Mouse (Mus musculus) gastrocnemius, postnatal 10 days (tissue): ENCODE results near the gene Anapc7. TPM values are rescaled to one million over a fixed set of nuclear protein-coding genes. Genes with fewer than 3 reads are reported as not detected.

Experiments used
- DNase-seq: peaks from one replicate; pipeline ENCODE4 v3.0.0; 2021; ENCODE audit warnings: mixed read lengths
- long read RNA-seq, 2 experiments: library from polyadenylated mRNA; stranded (forward); transcript quantifications; one replicate each; pipeline ENCODE4 v2.0.0; 2021
- total RNA-seq, 2 experiments: library from RNA; stranded (reverse); gene quantifications; 2 replicates each; pipeline ENCODE4 v1.2.3; 2021

The Anapc7 gene
- total RNA-seq, result 10 to 100 TPM; 21.5 to 25.4 TPM
- long read RNA-seq, experiment 1, transcript Anapc7-201 (11 exons, 2,751 nt), result major isoform, 29 of 37 reads
- long read RNA-seq, experiment 1, partial matches to known transcripts, result 5 of 37 reads
- long read RNA-seq, experiment 1, other reads (novel, unspliced or antisense), result 3 of 37 reads
- long read RNA-seq, experiment 2, transcript Anapc7-201 (11 exons, 2,751 nt), result major isoform, 31 of 38 reads
- long read RNA-seq, experiment 2, partial matches to known transcripts, result 4 of 38 reads
- long read RNA-seq, experiment 2, other reads (novel, unspliced or antisense), result 3 of 38 reads

- DNase-seq, result no peak
These were observed at the start of gene Anapc7 for GRCm38 (mm10) chr5:122421271-122422068. Anapc7 (plus strand) TSS chr5:122421693.

- peak; percentile 98 for DNase-seq
These were observed 49.2 kb upstream of the Anapc7 start, which contains the start of gene Fam216a for GRCm38 (mm10) chr5:122372192-122372769. Fam216a (minus strand) TSS chr5:122372364.

- DNase-seq, result no peak
These were observed 48.6 kb upstream of the Anapc7 start for GRCm38 (mm10) chr5:122372878-122373277.

- no peak for DNase-seq
These were observed 44.2 kb upstream of the Anapc7 start for GRCm38 (mm10) chr5:122377101-122377833.

GRCm38 (mm10) chr5:122378171-122378570 is 43.3 kb upstream of the Anapc7 start:
- no peak for DNase-seq

GRCm38 (mm10) chr5:122379374-122380155 is 41.9 kb upstream of the Anapc7 start:
- peak; percentile 74 for DNase-seq

- no peak for DNase-seq
These were observed 31.5 kb upstream of the Anapc7 start for GRCm38 (mm10) chr5:122390006-122390405.

- DNase-seq, result no peak
These were observed 30.8 kb upstream of the Anapc7 start for GRCm38 (mm10) chr5:122390671-122391070.

- no peak for DNase-seq
These were observed 30.2 kb upstream of the Anapc7 start for GRCm38 (mm10) chr5:122391178-122391785.

GRCm38 (mm10) chr5:122391786-122392180 is 29.7 kb upstream of the Anapc7 start, which contains the start of gene Arpc3:
Arpc3 (plus strand) TSS chr5:122391878.
- DNase-seq, result peak; percentile 95

- DNase-seq, result peak; percentile 24
These were observed 29.1 kb upstream of the Anapc7 start for GRCm38 (mm10) chr5:122392227-122393004.

- peak; percentile 78 for DNase-seq
These were observed 27.6 kb upstream of the Anapc7 start for GRCm38 (mm10) chr5:122393887-122394286.

- DNase-seq, result no peak
These were observed 24.7 kb upstream of the Anapc7 start for GRCm38 (mm10) chr5:122396791-122397190.

GRCm38 (mm10) chr5:122397495-122397894 is 24.0 kb upstream of the Anapc7 start:
- no peak for DNase-seq

GRCm38 (mm10) chr5:122399871-122400270 is 21.6 kb upstream of the Anapc7 start:
- DNase-seq, result no peak

- DNase-seq, result no peak
These were observed 20.7 kb upstream of the Anapc7 start for GRCm38 (mm10) chr5:122400628-122401302.

GRCm38 (mm10) chr5:122401303-122401640 is 20.2 kb upstream of the Anapc7 start:
- peak; percentile 80 for DNase-seq

GRCm38 (mm10) chr5:122402160-122402559 is 19.3 kb upstream of the Anapc7 start:
- no peak for DNase-seq

- DNase-seq, result peak; percentile 31
These were observed 18.7 kb upstream of the Anapc7 start for GRCm38 (mm10) chr5:122402772-122403171.

- DNase-seq, result no peak
These were observed 18.1 kb upstream of the Anapc7 start for GRCm38 (mm10) chr5:122403362-122403761.
